Mouse (Mus musculus) 416B (cell line): Measurements from ENCODE around the gene Mmp21.
A peak's percentile ranks its signal among the peaks of the same experiment; 100 is the strongest.
"Not testable (repeated sequence)": the region's sequence is repeated elsewhere in the genome, so short reads cannot be mapped to it uniquely, and the experiment has no call there.

Experiments
- DNase-seq: peaks from one replicate; pipeline ENCODE4 v3.0.0; 2011; ENCODE audit warnings: low read depth

The Mmp21 gene

DNA sequence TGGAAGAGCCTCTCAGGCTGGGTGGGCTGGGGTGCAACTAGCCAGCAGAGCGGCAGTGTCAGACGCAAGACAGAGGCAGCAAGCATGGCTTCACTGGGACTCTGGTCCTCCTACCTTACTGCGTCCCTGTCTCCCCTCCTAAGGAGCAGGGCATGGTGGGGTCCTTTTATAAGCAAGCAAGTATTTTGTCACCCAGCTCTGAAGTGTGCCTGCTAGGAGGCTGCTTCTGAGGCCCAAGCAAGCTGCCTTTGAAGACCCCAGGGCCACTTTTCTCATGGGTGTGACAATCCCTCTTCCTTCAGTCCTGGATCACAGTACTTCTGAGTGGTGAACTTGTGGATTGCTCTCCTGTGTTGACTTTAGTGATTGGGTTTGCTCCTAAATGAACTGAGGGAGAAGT lies at the start of gene Mmp21:
Gene Mmp21 (minus strand): TSS at position 101 of the 400 bp plus-strand sequence.
- no peak for DNase-seq

- DNase-seq = no peak
Observed at GRCm38 (mm10) chr7:133729351-133729750, 49.5 kb upstream of the Mmp21 start.

DNA sequence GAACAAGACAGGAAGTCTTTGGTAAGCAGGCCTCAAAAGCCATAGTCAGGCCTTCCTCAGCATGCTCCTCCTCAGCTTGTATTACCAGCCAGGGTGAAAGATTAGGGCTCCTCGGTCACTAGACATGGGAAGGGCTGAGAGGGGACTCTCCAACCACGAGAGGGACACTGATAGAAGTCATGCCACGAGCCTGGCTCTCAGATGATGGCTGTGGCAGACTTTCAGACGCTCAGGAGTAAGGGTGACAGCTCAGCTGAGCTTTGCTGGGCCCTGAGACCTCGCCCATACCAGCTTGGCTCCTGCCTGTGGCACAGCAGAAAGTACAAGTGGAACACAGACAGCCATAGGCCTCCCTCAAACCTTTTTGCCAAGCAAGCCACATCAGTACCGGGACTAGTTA lies 47.2 kb upstream of the Mmp21 start:
- DNase-seq = no peak

DNA sequence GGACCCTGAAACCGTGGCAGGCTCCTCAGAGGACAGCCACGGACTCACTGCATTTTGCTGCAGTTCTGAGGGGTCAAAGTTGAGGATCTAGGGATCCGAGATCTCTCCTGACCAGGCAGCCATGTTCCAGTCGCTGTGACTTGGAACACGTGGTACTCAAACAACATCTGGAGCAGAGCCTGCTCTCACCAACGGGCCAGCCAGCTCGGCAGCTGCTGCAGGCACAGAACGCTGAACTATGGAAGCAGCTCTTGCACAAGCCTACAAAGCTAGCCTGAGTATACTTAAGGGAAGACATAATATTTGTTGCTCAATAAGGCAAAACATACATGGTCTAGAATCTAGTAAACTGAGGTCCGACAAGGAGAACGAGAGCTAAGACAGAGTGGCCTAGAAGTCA lies 45.7 kb upstream of the Mmp21 start:
- no peak for DNase-seq

DNA sequence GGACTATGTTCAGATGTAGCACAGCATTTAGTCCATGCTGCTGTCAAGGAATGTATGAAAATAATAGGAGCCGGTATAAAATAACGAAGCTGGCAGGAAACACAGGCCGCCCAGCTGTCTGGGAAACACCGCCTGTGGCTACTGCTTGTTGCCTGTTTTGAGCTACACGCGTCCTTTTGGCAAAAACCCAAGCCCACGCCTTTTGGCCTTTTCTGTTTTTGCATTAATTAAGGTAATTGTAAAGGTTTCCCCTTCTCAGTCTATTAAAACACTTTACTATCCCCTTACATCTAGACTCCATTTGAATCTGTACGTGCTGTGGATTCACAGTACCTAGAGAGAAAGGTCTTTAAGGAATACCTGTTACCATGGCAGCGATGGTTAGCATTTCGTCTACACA lies 45.0 kb upstream of the Mmp21 start:
- DNase-seq = no peak

- DNase-seq = no peak
Observed at GRCm38 (mm10) chr7:133720616-133721015, 40.8 kb upstream of the Mmp21 start.

- no peak for DNase-seq
Observed at GRCm38 (mm10) chr7:133718580-133718979, 38.7 kb upstream of the Mmp21 start.

GRCm38 (mm10) chr7:133715387-133715786 lies 35.5 kb upstream of the Mmp21 start:
- DNase-seq = no peak

DNA sequence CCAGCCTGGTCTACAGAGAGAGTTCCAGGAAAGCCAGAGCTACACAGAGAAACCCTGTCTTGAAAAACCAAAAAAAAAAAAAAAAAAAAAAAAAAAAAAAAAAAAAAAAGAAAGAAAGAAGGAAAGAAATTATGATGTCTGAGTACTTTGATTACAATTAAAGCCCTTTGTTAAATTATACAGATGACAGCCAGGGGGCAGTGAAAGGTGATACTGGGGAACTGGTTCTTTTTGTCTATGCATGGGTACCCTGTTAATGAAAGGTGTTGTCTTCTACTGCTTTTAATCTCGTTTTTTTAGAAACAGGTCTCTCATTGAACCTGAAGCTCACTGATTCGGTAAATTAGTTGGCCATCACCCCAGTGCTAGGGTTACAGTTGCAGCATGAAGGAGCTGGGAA lies 27.4 kb upstream of the Mmp21 start:
- peak; percentile 59 for DNase-seq

- no peak for DNase-seq
Observed at GRCm38 (mm10) chr7:133703906-133704305, 24.0 kb upstream of the Mmp21 start.

DNA sequence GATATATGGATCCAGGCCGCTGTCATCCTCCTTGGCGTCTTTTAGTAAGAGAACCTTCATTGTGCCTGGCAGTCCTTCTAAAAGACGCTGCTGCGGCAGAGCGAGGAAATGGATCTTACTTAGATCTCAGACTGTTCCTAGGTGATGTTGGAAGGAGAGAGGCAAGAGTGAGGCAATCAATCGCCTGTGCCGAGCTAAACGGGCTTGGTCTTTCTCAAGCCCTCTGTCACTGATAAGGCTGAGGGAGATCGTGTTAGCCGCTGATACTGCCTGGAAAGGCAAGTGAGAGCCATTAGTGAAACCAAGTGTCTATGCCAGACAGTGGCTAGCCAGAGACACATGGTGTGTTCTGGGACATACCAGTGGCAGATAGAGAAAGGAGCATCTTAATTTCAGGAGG lies 22.5 kb upstream of the Mmp21 start:
- DNase-seq = no peak

- DNase-seq = no peak
Observed at GRCm38 (mm10) chr7:133701366-133701765, 21.5 kb upstream of the Mmp21 start.

GRCm38 (mm10) chr7:133699885-133700284 lies 20.0 kb upstream of the Mmp21 start:
- DNase-seq = peak; percentile 70

GRCm38 (mm10) chr7:133698021-133698709 lies 18.3 kb upstream of the Mmp21 start:
- DNase-seq = no peak

DNA sequence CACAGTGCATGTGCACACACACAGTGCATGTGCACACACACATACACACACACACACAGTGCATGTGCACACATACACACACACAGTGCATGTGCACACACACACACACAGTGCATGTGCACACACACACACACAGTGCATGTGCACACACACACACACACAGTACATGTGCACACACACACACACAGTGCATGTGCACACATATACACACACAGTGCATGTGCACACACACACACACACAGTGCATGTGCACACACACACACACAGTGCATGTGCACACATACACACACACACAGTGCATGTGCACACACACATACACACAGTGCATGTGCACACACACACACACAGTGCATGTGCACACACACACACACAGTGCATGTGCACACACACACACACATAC lies 5.8 kb upstream of the Mmp21 start:
- not testable (repeated sequence) for DNase-seq

GRCm38 (mm10) chr7:133684701-133685100 lies 4.8 kb upstream of the Mmp21 start:
- DNase-seq = peak; percentile 47

GRCm38 (mm10) chr7:133684110-133684509 lies 4.2 kb upstream of the Mmp21 start:
- DNase-seq = peak; percentile 62

DNA sequence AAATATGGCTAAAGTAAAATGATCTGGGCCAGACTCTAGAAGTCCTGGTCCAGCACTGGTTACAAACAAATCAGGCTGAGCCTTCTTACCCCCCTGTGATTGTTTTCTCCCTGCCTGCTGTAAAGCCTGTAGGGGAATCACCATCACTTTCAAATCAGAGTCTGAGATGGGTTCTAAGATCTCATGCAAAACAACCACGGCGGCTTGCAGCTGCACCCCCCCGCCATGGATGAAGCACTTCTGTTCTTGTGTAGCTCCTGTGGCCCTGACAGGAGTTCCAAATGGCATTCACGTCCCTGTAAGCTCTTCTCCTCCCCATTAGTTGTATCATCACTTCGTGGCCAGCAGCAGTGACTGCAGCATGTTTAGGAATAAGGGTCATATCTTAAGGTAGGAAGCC lies 3.8 kb upstream of the Mmp21 start:
- DNase-seq = peak; percentile 12

DNA sequence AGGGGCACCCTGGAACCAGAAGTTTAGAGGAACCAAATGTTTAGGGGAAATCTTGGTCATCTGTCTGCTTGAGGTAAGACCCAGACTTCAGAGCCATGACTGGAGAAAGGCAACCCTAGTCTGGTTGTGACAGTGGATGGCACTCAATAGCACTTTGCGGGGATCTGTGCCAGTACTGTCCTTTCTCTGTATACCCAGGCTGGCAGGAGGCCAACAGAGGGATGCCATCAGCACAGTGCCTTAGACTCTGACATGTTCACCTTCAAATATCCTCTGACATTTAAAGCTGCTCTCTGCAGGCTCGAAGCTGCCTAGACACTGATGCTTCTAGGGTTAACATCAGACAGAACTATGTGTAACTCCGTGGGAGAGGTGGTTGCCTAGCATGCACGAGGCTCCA lies 422 bp downstream of the Mmp21 start:
- no peak for DNase-seq

DNA sequence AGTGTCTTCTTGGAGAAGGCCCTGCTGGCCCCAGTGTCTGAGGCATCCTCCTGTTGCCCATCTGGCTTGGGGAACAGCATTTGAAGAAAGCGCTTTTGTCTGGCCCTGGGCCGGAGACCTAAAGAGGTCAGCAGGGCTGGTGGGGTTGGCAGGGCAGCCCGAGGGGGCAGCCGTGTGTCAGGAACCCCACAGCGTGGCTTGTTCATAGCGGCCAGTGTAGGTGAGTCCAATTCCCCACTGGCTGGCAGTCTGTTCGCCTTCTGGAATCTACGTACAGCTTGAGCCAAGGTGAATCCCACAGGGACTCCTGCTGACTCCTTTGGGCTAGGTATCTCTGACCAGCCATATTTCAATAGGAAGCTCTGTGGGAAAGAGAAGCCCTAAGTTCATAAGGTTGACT lies 1.1 kb downstream of the Mmp21 start:
- no peak for DNase-seq

- peak; percentile 44 for DNase-seq
Observed at GRCm38 (mm10) chr7:133676002-133676401, 3.9 kb downstream of the Mmp21 start.

GRCm38 (mm10) chr7:133670846-133671245 lies 9.0 kb downstream of the Mmp21 start:
- no peak for DNase-seq

- no peak for DNase-seq
Observed at GRCm38 (mm10) chr7:133669946-133670345, 9.9 kb downstream of the Mmp21 start.

GRCm38 (mm10) chr7:133669071-133669470 lies 10.8 kb downstream of the Mmp21 start:
- peak; percentile 65 for DNase-seq
